Mouse (Mus musculus): ENCODE results near the gene Bves.

- TF ChIP-seq CTCF (IDR thresholded peaks at IDR 0.05; ENCODE audit: extremely low read depth, insufficient read depth, low read length) = no peak
- no peak for TF ChIP-seq POLR2A (IDR thresholded peaks at IDR 0.05; ENCODE audit: extremely low read depth, insufficient read depth, low read length)
Observed at GRCm38 (mm10) chr10:45378269-45378668, 42.7 kb downstream of the Bves start.

Data from cortical plate, adult 2 months (tissue).